Mouse (Mus musculus) adrenal gland, postnatal 4 days (tissue): Measurements from ENCODE around the gene Slc35f2. TPM values are rescaled to one million over a fixed set of nuclear protein-coding genes. Genes with fewer than 3 reads are reported as not detected.

Source experiments
- DNase-seq, 2 experiments: peaks; one replicate each; pipeline ENCODE4 v3.0.0; 2021 to 2022; ENCODE audit warnings: low spot score in 2 of 2, mixed read lengths in 2 of 2
- long read RNA-seq, 2 experiments: library from polyadenylated mRNA; stranded (forward); transcript quantifications; one replicate each; pipeline ENCODE4 v2.0.0; 2021
- total RNA-seq, 2 experiments: library from RNA; stranded (reverse); gene quantifications; 2 replicates each; pipeline ENCODE4 v1.2.3; 2021

Gene Slc35f2
- total RNA-seq = 1 to 10 TPM; 1.6 to 5.5 TPM
- long read RNA-seq, experiment 1 = 0 reads
- long read RNA-seq, experiment 2, transcript Slc35f2-201 (8 exons, 2,558 nt) = major isoform, 9 of 10 reads
- long read RNA-seq, experiment 2, partial matches to known transcripts = 0 of 10 reads
- long read RNA-seq, experiment 2, other reads (novel, unspliced or antisense) = 1 of 10 reads

- DNase-seq = no peak
Observed at GRCm38 (mm10) chr9:53771344-53772021, at the start of gene Slc35f2. Gene Slc35f2, plus strand, starts transcription at chr9:53771538.

GRCm38 (mm10) chr9:53740829-53741404 lies 30.4 kb upstream of the Slc35f2 start:
- DNase-seq = no peak

- DNase-seq = no peak
Observed at GRCm38 (mm10) chr9:53750411-53750810, 20.9 kb upstream of the Slc35f2 start.

- DNase-seq = no peak
Observed at GRCm38 (mm10) chr9:53750899-53751298, 20.4 kb upstream of the Slc35f2 start.

GRCm38 (mm10) chr9:53754801-53755200 lies 16.5 kb upstream of the Slc35f2 start:
- DNase-seq = no peak

GRCm38 (mm10) chr9:53758142-53758541 lies 13.2 kb upstream of the Slc35f2 start:
- DNase-seq = no peak

- DNase-seq = no peak
Observed at GRCm38 (mm10) chr9:53764697-53765096, 6.6 kb upstream of the Slc35f2 start.

GRCm38 (mm10) chr9:53768486-53768885 lies 2.9 kb upstream of the Slc35f2 start:
- no peak for DNase-seq

- no peak for DNase-seq
Observed at GRCm38 (mm10) chr9:53770771-53771343, 481 bp upstream of the Slc35f2 start.

- no peak for DNase-seq
Observed at GRCm38 (mm10) chr9:53772121-53772561, 803 bp downstream of the Slc35f2 start.

- no peak for DNase-seq
Observed at GRCm38 (mm10) chr9:53775511-53775910, 4.2 kb downstream of the Slc35f2 start.

- no peak for DNase-seq
Observed at GRCm38 (mm10) chr9:53786561-53787407, 15.4 kb downstream of the Slc35f2 start.

- DNase-seq = no peak
Observed at GRCm38 (mm10) chr9:53793830-53794330, 22.5 kb downstream of the Slc35f2 start.

- DNase-seq = no peak
Observed at GRCm38 (mm10) chr9:53794490-53794889, 23.2 kb downstream of the Slc35f2 start.

- no peak for DNase-seq
Observed at GRCm38 (mm10) chr9:53795351-53795750, 24.0 kb downstream of the Slc35f2 start.

- DNase-seq = no peak
Observed at GRCm38 (mm10) chr9:53796386-53796785, 25.0 kb downstream of the Slc35f2 start.

GRCm38 (mm10) chr9:53797141-53797540 lies 25.8 kb downstream of the Slc35f2 start:
- no peak for DNase-seq

GRCm38 (mm10) chr9:53802921-53803320 lies 31.6 kb downstream of the Slc35f2 start:
- no peak for DNase-seq

GRCm38 (mm10) chr9:53806496-53807086 lies 35.3 kb downstream of the Slc35f2 start:
- no peak for DNase-seq

GRCm38 (mm10) chr9:53813418-53813817 lies 42.1 kb downstream of the Slc35f2 start:
- DNase-seq = no peak

GRCm38 (mm10) chr9:53818760-53819159 lies 47.4 kb downstream of the Slc35f2 start:
- DNase-seq = peak in 1 of 2 experiments; percentile 22
